In the genomic region with DNA sequence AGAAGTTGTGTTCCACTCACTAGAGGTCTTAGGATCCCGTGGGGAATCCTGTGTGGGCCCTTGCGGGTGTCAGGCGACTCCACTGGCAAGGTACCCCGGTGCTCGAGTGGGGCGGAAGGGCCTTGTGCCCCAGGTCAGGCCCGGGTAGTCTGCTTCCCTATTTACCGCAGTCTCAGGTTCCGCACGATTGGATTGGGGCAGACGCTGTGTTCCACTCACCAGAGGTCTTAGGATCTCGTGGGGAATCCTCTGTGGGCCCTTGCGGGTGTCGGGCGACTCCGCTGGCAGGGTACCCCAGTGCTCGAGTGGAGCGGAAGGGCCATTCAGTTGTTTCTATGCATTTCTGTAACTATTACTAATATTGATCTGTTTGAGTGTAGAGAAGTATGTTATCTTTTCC, we compare ENCODE assay signal across 41 mouse cellular contexts. TPM values are rescaled to one million over a fixed set of nuclear protein-coding genes. Genes with fewer than 3 reads are reported as not detected.
"Had no signal": no experiment of that assay in that cellular context is flagged by ENCODE, and none has a peak within 500 bp of the region (broad histone marks: within the 10 kb centered on the region; RNA-seq: fewer than 3 reads in every experiment).

No protein-coding gene starts in this region.

RNA-seq across cellular contexts. Expression of gene Gm5773, which starts 18.8 kb away (rescaled TPM):
- total RNA-seq: heart, postnatal 10 days; heart, postnatal 14 days; heart, postnatal 25 days; heart, postnatal 36 days; heart, postnatal 4 days; hematopoietic stem cell, adult 5-6 weeks; hindbrain, postnatal 0 days; layer of hippocampus, adult 18-20 months; layer of hippocampus, adult 2 months; layer of hippocampus, adult 8-10 months; layer of hippocampus, postnatal 10 days; layer of hippocampus, postnatal 14 days; layer of hippocampus, postnatal 25 days; layer of hippocampus, postnatal 36 days; left cerebral cortex, adult 18-20 months; left cerebral cortex, adult 2 months; left cerebral cortex, adult 8-10 months had no signal
- polyA plus RNA-seq: heart, embryonic 12.5 days; heart, embryonic 13.5 days; heart, embryonic 14.5 days; heart, embryonic 15.5 days; heart, embryonic 16.5 days; heart, postnatal 0 days; hindbrain, embryonic 10.5 days; hindbrain, embryonic 11.5 days; hindbrain, embryonic 12.5 days; hindbrain, embryonic 13.5 days; hindbrain, embryonic 14.5 days; hindbrain, embryonic 15.5 days; hindbrain, embryonic 16.5 days; hindbrain, postnatal 0 days; inflammation-experienced regulatory T-cells, adult 6 months; intestine, embryonic 14.5 days; intestine, embryonic 15.5 days; intestine, embryonic 16.5 days; intestine, postnatal 0 days; kidney, adult 2 months; kidney, embryonic 14.5 days; kidney, embryonic 15.5 days; kidney, embryonic 16.5 days; kidney, postnatal 0 days; large intestine, adult 2 months had no signal

RNA-seq across cellular contexts. Expression of gene Tdpoz4, which starts 42.2 kb away (rescaled TPM):
- total RNA-seq: heart, postnatal 10 days; heart, postnatal 14 days; heart, postnatal 25 days; heart, postnatal 36 days; heart, postnatal 4 days; hematopoietic stem cell, adult 5-6 weeks; hindbrain, postnatal 0 days; layer of hippocampus, adult 18-20 months; layer of hippocampus, adult 2 months; layer of hippocampus, adult 8-10 months; layer of hippocampus, postnatal 10 days; layer of hippocampus, postnatal 14 days; layer of hippocampus, postnatal 25 days; layer of hippocampus, postnatal 36 days; left cerebral cortex, adult 18-20 months; left cerebral cortex, adult 2 months; left cerebral cortex, adult 8-10 months had no signal
- polyA plus RNA-seq: heart, embryonic 12.5 days; heart, embryonic 13.5 days; heart, embryonic 14.5 days; heart, embryonic 15.5 days; heart, embryonic 16.5 days; heart, postnatal 0 days; hindbrain, embryonic 10.5 days; hindbrain, embryonic 11.5 days; hindbrain, embryonic 12.5 days; hindbrain, embryonic 13.5 days; hindbrain, embryonic 14.5 days; hindbrain, embryonic 15.5 days; hindbrain, embryonic 16.5 days; hindbrain, postnatal 0 days; inflammation-experienced regulatory T-cells, adult 6 months; intestine, embryonic 14.5 days; intestine, embryonic 15.5 days; intestine, embryonic 16.5 days; intestine, postnatal 0 days; kidney, adult 2 months; kidney, embryonic 14.5 days; kidney, embryonic 15.5 days; kidney, embryonic 16.5 days; kidney, postnatal 0 days; large intestine, adult 2 months had no signal
